Mouse (Mus musculus): Measurements from ENCODE around the gene Tulp2.

Tulp2 gene

GRCm38 (mm10) chr7:45481374-45481927 is at the start of gene Tulp2:
Tulp2 (plus strand) TSS chr7:45481877.
- peak; percentile 71 to 77 for DNase-seq (ENCODE audit: low spot score in 2 of 2)

- DNase-seq (ENCODE audit: low spot score in 2 of 2), result no peak
Measured at GRCm38 (mm10) chr7:45433835-45434202, 47.9 kb upstream of the Tulp2 start.

- peak; percentile 100 for DNase-seq (ENCODE audit: low spot score in 2 of 2)
Measured at GRCm38 (mm10) chr7:45434203-45435015, 47.3 kb upstream of the Tulp2 start, which contains the start of gene Gys1. Gys1 (plus strand) TSS chr7:45434844.

GRCm38 (mm10) chr7:45435038-45435437 is 46.6 kb upstream of the Tulp2 start:
- peak in 1 of 2 experiments; percentile 16 for DNase-seq (ENCODE audit: low spot score in 2 of 2)

- no peak for DNase-seq (ENCODE audit: low spot score in 2 of 2)
Measured at GRCm38 (mm10) chr7:45436444-45436843, 45.2 kb upstream of the Tulp2 start.

- no peak for DNase-seq (ENCODE audit: low spot score in 2 of 2)
Measured at GRCm38 (mm10) chr7:45437046-45437445, 44.6 kb upstream of the Tulp2 start.

GRCm38 (mm10) chr7:45437521-45438276 is 44.0 kb upstream of the Tulp2 start, which contains the start of gene Ruvbl2:
Ruvbl2 (minus strand) TSS chr7:45438096.
- no peak for DNase-seq (ENCODE audit: low spot score in 2 of 2)

GRCm38 (mm10) chr7:45443526-45444420 is 37.9 kb upstream of the Tulp2 start:
- DNase-seq (ENCODE audit: low spot score in 2 of 2), result no peak

- no peak for DNase-seq (ENCODE audit: low spot score in 2 of 2)
Measured at GRCm38 (mm10) chr7:45446589-45446988, 35.1 kb upstream of the Tulp2 start.

- DNase-seq (ENCODE audit: low spot score in 2 of 2), result no peak
Measured at GRCm38 (mm10) chr7:45447325-45447990, 34.2 kb upstream of the Tulp2 start.

GRCm38 (mm10) chr7:45449974-45450373 is 31.7 kb upstream of the Tulp2 start:
- no peak for DNase-seq (ENCODE audit: low spot score in 2 of 2)

GRCm38 (mm10) chr7:45451344-45451982 is 30.2 kb upstream of the Tulp2 start:
- peak; percentile 92 to 93 for DNase-seq (ENCODE audit: low spot score in 2 of 2)

- DNase-seq (ENCODE audit: low spot score in 2 of 2), result no peak
Measured at GRCm38 (mm10) chr7:45454971-45455370, 26.7 kb upstream of the Tulp2 start.

- DNase-seq (ENCODE audit: low spot score in 2 of 2), result no peak
Measured at GRCm38 (mm10) chr7:45455932-45456696, 25.6 kb upstream of the Tulp2 start.

GRCm38 (mm10) chr7:45456721-45457203 is 24.9 kb upstream of the Tulp2 start:
- DNase-seq (ENCODE audit: low spot score in 2 of 2), result no peak

- no peak for DNase-seq (ENCODE audit: low spot score in 2 of 2)
Measured at GRCm38 (mm10) chr7:45457204-45458060, 24.2 kb upstream of the Tulp2 start.

GRCm38 (mm10) chr7:45458748-45459563 is 22.7 kb upstream of the Tulp2 start:
- peak; percentile 66 to 75 for DNase-seq (ENCODE audit: low spot score in 2 of 2)
